Mouse (Mus musculus) granulocyte monocyte progenitor cell, adult 5-6 weeks (primary cell): ENCODE measurements around the gene Apoa1. TPM values are rescaled to one million over a fixed set of nuclear protein-coding genes. Genes with fewer than 3 reads are reported as not detected.
A peak's percentile ranks its signal among the peaks of the same experiment; 100 is the strongest.

Source experiments
- ATAC-seq: replicated peaks from 2 replicates; pipeline ENCODE4 v1.8.0; 2016; ENCODE audit warnings: mild to moderate bottlenecking, moderate TSS enrichment, inconsistent platforms; ENCODE audit not compliant: poor library complexity, severe bottlenecking
- total RNA-seq, 2 experiments: library from RNA; stranded (forward) in 1 of 2; stranded (reverse) in 1 of 2; fragments of 200-712, 200-1000 nt in 1 of 2; fragments of >200 nt in 1 of 2; fragmentation: Nextera tagmentation in 1 of 2; gene quantifications; 2 replicates each; pipeline ENCODE4 v1.2.3; 2014 to 2017

Gene Apoa1
- total RNA-seq, 2 experiments from 2014 or later, result not detected

- ATAC-seq, result no peak
Measured at GRCm38 (mm10) chr9:46214946-46215337, 13.4 kb upstream of the Apoa1 start.

- peak; percentile 45 for ATAC-seq
Measured at GRCm38 (mm10) chr9:46215338-46216322, 12.8 kb upstream of the Apoa1 start.

GRCm38 (mm10) chr9:46216744-46217470 is 11.5 kb upstream of the Apoa1 start:
- no peak for ATAC-seq

- ATAC-seq, result peak; percentile 51
Measured at GRCm38 (mm10) chr9:46218176-46218575, 10.2 kb upstream of the Apoa1 start.

GRCm38 (mm10) chr9:46223090-46223489 is 5.3 kb upstream of the Apoa1 start:
- no peak for ATAC-seq

DNA sequence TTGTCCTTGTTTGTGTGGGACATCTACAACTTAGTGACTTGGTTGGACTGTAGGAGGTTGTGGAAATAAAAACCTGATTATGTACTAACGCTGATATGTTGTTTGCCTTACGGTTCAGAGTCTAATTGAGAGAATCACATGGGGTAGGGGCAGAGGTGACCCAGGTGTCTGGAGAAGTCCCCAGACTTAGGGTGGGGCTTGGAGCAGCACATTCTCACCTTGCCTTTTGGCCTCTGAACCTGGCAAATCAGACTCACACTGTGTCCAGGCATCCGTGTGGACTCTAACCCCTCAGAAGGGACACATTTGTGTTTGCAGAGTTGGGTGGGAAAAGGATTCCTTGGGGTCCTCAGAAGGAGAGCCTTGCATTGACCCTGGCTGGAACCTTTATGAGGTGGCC is 4.3 kb upstream of the Apoa1 start:
- no peak for ATAC-seq

DNA sequence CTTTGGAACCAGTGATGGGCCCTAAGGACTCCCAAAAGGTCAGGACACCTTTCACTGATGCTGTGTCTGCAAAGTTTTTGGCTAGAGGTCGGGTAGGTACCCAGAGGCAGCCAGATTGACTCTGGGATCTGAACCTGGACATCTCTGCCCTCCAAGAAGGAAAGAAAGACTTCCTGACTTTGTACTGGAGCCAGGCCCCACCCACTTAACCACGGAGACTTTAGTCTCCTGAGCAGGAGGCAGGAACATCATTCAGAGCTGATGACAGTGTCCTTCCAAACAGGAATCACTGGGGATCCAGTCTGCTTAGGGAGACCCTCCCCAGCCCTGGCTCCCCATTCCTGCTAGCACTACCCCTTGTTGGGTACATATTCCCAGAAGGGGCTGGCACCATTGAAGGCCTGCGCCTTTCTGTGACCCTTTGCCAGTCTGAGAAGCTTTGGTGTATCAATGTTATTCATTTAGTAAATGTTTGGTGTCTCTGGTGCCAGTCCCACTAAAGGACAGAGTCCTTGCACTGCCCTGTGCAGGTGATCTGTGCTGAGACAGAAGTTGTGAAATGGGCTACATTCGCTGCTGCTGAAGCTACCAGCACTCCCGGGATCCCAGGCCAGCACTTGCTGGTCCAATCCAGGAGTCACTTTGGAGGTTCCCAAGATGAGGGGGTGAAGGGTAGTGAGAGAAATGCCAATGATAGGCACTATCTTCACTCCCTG is 3.3 kb upstream of the Apoa1 start:
- no peak for ATAC-seq

- ATAC-seq, result no peak
Measured at GRCm38 (mm10) chr9:46227064-46227614, 1.2 kb upstream of the Apoa1 start.

DNA sequence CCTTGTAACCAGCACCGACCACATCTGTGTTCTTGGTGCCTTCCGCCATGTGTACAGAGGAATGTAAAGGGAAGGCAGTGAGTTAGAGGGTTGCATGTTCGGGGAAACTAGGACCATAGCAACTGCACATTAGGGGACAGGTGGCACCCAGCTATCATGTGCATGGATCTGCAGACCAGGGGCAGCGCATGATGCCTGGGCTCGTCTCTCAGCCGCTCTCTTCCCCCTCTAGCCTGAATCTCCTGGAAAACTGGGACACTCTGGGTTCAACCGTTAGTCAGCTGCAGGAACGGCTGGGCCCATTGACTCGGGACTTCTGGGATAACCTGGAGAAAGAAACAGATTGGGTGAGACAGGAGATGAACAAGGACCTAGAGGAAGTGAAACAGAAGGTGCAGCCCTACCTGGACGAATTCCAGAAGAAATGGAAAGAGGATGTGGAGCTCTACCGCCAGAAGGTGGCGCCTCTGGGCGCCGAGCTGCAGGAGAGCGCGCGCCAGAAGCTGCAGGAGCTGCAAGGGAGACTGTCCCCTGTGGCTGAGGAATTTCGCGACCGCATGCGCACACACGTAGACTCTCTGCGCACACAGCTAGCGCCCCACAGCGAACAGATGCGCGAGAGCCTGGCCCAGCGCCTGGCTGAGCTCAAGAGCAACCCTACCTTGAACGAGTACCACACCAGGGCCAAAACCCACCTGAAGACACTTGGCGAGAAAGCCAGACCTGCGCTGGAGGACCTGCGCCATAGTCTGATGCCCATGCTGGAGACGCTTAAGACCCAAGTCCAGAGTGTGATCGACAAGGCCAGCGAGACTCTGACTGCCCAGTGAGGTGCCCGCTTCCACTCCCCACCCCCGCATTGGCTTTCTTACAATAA is 1.4 kb downstream of the Apoa1 start:
- peak; percentile 94 for ATAC-seq

DNA sequence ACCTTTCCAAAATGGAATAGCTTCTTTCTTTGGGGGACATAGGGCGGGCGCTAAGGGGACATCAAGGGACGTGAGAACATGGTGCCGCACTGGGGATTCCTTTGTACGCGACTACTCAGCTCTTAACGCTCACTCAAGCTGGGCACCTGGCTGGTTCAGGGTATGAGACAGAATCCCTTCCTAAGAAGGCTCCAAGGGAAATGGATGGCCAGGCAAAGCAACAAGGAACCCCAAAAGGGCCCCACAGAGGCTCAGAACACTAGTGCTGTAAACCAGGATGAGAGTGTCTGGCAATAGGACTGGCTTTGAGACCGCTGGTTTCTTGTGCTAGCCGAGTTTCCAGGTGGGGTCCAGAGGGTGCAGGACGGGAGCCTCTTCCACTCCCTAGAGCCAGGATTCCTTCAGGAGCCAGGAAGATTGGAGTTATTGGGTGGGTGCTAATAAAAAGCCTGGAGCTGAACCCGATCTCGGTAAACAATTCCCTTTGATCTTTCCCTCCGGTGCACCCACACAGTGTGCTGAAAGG is 2.1 kb downstream of the Apoa1 start:
- ATAC-seq, result no peak

- no peak for ATAC-seq
Measured at GRCm38 (mm10) chr9:46235196-46235595, 6.8 kb downstream of the Apoa1 start.

DNA sequence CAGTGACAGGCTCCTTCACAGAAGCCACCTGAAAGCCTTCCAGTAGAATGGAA is 7.0 kb downstream of the Apoa1 start, which contains the start of gene Apoc3:
Gene Apoc3, minus strand, starts transcription at position 41 of the 53 bp plus-strand sequence.
- no peak for ATAC-seq

GRCm38 (mm10) chr9:46235649-46236048 is 7.3 kb downstream of the Apoa1 start:
- no peak for ATAC-seq

DNA sequence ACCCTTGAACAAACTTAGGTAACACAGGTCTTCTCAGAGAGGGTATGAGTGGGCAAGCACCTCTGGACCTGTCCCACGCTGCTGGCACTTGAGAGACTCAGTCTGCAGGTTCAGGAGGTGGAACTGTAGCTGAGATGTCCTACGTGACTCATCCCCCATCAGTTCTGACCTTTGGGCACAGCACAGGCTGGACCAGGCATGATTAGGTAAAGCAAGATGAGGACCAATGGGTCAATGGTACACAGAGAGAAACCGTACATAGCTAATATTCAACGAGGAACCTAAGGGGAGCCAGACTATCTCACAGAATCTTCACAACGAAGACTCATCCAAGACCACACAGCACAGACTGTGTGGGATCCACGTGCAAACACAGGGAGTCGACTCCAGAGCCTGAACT is 10.5 kb downstream of the Apoa1 start:
- ATAC-seq, result no peak

DNA sequence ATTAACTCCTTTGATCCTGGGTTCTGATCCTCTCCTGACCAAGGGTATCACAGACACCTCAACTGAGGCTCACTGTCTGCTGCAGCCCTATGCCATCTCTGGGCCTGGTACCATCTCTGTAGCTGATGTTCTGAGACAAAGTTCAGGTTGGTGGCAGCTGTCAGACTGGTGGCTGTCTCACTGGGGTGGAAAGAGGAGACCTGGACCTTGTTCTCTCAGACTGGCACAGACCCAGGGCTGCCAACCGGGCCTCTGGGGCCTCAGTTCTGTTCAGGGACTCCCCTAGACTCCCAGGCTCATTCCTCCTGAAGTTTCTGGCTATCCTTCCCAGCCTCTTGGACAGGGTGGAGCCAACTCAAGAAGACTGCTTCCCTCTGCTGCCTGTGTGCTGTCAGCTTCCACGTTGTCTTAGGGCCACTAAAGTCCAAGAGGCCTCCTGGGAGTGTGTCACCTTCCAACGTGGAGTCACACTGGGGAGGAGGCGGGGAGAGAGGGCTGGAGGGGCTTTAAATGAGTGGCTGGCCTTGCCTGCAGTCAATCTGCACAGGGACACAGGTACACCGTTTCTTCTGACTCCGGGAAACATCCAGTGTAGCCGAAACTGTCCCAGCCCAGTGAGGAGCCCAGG is 12.3 kb downstream of the Apoa1 start, which contains the start of gene Apoa4:
Gene Apoa4, plus strand, starts transcription at position 171 of the 628 bp plus-strand sequence.
- no peak for ATAC-seq

DNA sequence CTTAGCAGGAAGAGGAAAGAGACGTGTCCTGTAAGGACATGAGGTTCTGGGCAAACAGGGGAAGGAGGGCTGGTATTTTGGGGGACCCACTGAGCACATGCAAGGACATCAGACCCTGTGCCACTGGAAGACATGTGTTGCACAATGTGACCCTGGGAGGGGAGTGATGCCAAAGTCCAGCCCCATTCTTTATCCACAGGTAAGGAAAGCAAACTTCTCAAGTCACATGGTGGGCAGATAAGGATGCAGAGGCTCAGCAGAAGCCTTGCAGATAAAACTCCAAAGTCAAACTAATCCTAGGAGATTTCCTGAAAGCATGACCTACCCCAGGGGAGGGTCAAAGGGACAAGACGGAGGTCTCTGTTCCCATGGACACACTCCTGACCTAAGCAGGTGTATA is 13.4 kb downstream of the Apoa1 start:
- no peak for ATAC-seq

DNA sequence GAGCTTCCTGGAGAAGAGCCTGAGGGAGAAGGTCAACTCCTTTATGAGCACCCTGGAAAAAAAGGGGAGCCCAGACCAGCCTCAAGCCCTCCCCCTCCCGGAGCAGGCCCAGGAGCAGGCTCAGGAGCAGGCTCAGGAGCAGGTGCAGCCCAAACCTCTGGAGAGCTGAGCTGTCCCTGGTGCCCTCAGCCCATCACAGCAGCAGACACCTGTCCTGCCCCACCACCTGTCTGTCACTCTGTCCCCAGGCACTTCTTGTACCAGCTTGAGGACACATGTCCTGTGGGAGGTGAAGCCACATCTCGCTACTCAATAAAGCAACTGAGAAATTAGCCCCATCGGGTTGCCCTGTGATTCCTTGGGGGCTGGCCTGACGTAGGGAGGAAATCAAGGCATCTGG is 14.7 kb downstream of the Apoa1 start:
- ATAC-seq, result no peak

DNA sequence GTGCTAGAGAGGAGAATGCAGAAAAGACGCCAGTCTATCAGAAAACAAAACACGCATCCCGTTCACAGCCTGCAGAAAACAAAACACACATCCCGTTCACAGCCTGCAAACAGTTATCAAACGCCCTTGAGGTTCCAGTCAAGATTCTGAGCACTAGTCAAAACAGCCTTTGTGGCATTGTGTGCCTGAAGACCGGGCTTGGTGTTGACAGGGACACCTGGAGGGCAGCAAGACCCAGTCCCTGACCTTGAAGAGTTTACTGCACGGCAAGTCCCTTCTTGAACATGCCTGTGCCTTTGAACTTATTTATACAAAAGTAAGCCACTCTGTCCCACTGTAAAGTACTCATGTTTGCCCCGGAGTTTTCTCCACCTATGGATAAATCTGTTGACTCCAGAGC is 15.2 kb downstream of the Apoa1 start:
- ATAC-seq, result no peak

- ATAC-seq, result peak; percentile 82
Measured at GRCm38 (mm10) chr9:46246752-46247324, 18.5 kb downstream of the Apoa1 start.
